Mouse (Mus musculus): Measurements from ENCODE around the gene Ttc3.

DNA sequence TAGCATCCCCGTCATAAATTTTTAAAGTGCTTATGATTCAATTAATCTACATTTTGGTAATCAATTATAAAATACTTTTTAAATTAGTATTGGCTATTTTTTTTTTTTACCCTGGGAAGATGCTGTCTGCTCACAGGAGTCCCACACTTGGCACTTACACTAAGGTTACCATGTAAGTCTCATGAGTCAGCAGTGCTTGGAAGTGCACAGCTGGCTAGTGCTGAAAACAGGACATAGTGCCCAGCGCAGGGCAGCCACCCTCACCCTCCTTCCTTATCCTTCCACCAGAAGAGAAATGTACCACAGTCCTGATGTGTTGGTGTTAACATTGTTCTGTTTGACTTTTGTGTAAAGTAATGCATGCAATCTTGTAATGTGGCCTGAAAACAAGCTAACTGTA, 98.0 kb downstream of the Ttc3 start:
- TF ChIP-seq CTCF (IDR thresholded peaks at IDR 0.05; ENCODE audit: low read depth) (no peak), EP300 (optimal IDR thresholded peaks at IDR 0.05) (no peak)
